In genomic region chr6:56913092-56913858, GRCm38 (mm10) we compare ENCODE assay signal across 1 mouse cellular context.
TF ChIP-seq lines count a peak whose summit lies in the region.

No protein-coding gene starts in this region.

TF ChIP-seq in MEL, 35 proteins besides CTCF, POLR2A, EP300 and RAD21 (continued from another document):
- no peak for TF ChIP-seq MAFK (IDR thresholded peaks at IDR 0.05; ENCODE audit: borderline replicate concordance, low read depth, low read length)
- no peak for TF ChIP-seq TBP (IDR thresholded peaks at IDR 0.05; ENCODE audit: low read depth, low read length)
- TF ChIP-seq POLR2AphosphoS2 (IDR thresholded peaks at IDR 0.05; ENCODE audit: low read length) = no peak
- peak; percentile 95 for TF ChIP-seq TCF12 (IDR thresholded peaks at IDR 0.05; ENCODE audit: low read depth, low read length)
- no peak for TF ChIP-seq HCFC1 (IDR thresholded peaks at IDR 0.05; ENCODE audit: low read depth, low read length)
- peak; percentile 92 for TF ChIP-seq GATA1 (IDR thresholded peaks at IDR 0.05; ENCODE audit: low read depth, low read length)
- TF ChIP-seq ZNF384 (IDR thresholded peaks at IDR 0.05; ENCODE audit: low read depth, low read length) = peak; percentile 88
- no peak for TF ChIP-seq E2F4 (IDR thresholded peaks at IDR 0.05; ENCODE audit: borderline replicate concordance, low read depth, low read length)
- TF ChIP-seq ELF1 (IDR thresholded peaks at IDR 0.05; ENCODE audit: low read depth, low read length) = no peak
- TF ChIP-seq USF1 (IDR thresholded peaks at IDR 0.05; ENCODE audit: low read depth, low read length) = no peak
- TF ChIP-seq ZKSCAN1 (IDR thresholded peaks at IDR 0.05; ENCODE audit: low read depth, low read length) = no peak
- TF ChIP-seq ZC3H11A (IDR thresholded peaks at IDR 0.05; ENCODE audit: low read depth, low read length) = no peak
- TF ChIP-seq SIN3A (IDR thresholded peaks at IDR 0.05; ENCODE audit: low read length) = peak; percentile 72
- peak; percentile 52; the same call in 1 of the 2 replicates for TF ChIP-seq BHLHE40 (IDR thresholded peaks at IDR 0.05; ENCODE audit: borderline replicate concordance, low read depth, low read length)
- TF ChIP-seq MXI1 (IDR thresholded peaks at IDR 0.05; ENCODE audit: low read depth, low read length) = peak; percentile 19; the same call in 1 of the 2 replicates
- TF ChIP-seq ETS1 (IDR thresholded peaks at IDR 0.05; ENCODE audit: low read depth, low read length) = peak; percentile 94
- TF ChIP-seq MAX (IDR thresholded peaks at IDR 0.05; ENCODE audit: low read length) = no peak
- no peak for TF ChIP-seq KAT2A (conservative IDR thresholded peaks at IDR 0.05; ENCODE audit: low read depth, low read length)
- no peak for TF ChIP-seq CHD2 (IDR thresholded peaks at IDR 0.05; ENCODE audit: low read length)
- peak; percentile 83 for TF ChIP-seq TAL1 (IDR thresholded peaks at IDR 0.05; ENCODE audit: low read length)
- TF ChIP-seq MEF2A (IDR thresholded peaks at IDR 0.05; ENCODE audit: extremely low read depth, insufficient replicate concordance, low read depth, low read length, poor library complexity, severe bottlenecking) = peak; percentile 83; the same call in 1 of the 2 replicates
- no peak for TF ChIP-seq JUND (IDR thresholded peaks at IDR 0.05; ENCODE audit: low read depth, low read length)
- no peak for TF ChIP-seq MYB (IDR thresholded peaks at IDR 0.05; ENCODE audit: low read depth, low read length)
- peak; percentile 83 for TF ChIP-seq RCOR1 (IDR thresholded peaks at IDR 0.05; ENCODE audit: low read depth, low read length)
- no peak for TF ChIP-seq MYC (IDR thresholded peaks at IDR 0.05; ENCODE audit: low read depth, low read length)
- TF ChIP-seq GABPA (IDR thresholded peaks at IDR 0.05; ENCODE audit: low read depth, low read length) = no peak
- TF ChIP-seq ZMIZ1 (IDR thresholded peaks at IDR 0.05; ENCODE audit: low read depth, low read length) = no peak
- TF ChIP-seq SMC3 (IDR thresholded peaks at IDR 0.05; ENCODE audit: low read depth, low read length) = no peak
- no peak for TF ChIP-seq MAZ (IDR thresholded peaks at IDR 0.05; ENCODE audit: low read depth, low read length)
